Comparison of ENCODE assay signal across 8 mouse cellular contexts in genomic region chr2:131492596-131493139, GRCm38 (mm10). TPM values are rescaled to one million over a fixed set of nuclear protein-coding genes. Genes with fewer than 3 reads are reported as not detected.
DNase-seq lines count a peak whose midpoint lies in the region; ATAC-seq and TF ChIP-seq lines count a peak whose summit lies in the region.

No protein-coding gene starts in this region.

- no peak for DNase-seq in heart, embryonic 10.5 days (ENCODE audit: low spot score)
- DNase-seq in heart, postnatal 4 days, result no peak
- DNase-seq in right cerebral cortex, adult 18-20 months, result no peak
- DNase-seq in gastrocnemius, adult 18-20 months (ENCODE audit: low spot score), result no peak
- no peak for DNase-seq in left cerebral cortex, adult 9 months (ENCODE audit: low spot score in 2 of 2)

- no peaks in the 10 kb centered on the region for H3K9me3 ChIP-seq in heart, embryonic 10.5 days
- H3K9me3 ChIP-seq in forebrain, embryonic 13.5 days (replicated peaks), result no peaks in the 10 kb centered on the region
- no peaks in the 10 kb centered on the region for H3K9me3 ChIP-seq in liver, embryonic 12.5 days (replicated peaks)

- no peak for TF ChIP-seq CTCF in C2C12 (IDR thresholded peaks at IDR 0.05; ENCODE audit: control insufficient read depth, insufficient read depth, insufficient read length)

- H3K9ac ChIP-seq in forebrain, embryonic 13.5 days, result peak overlapping the region; percentile 98
- H3K9ac ChIP-seq in liver, embryonic 12.5 days, result peak overlapping the region; percentile 100

- no peak for ATAC-seq in forebrain, embryonic 13.5 days
- no peak for ATAC-seq in liver, embryonic 12.5 days

- peaks cover 4% of the 10 kb centered on the region for H3K79me3 ChIP-seq in C2C12 (ENCODE audit: low read depth)

- no peaks in the 10 kb centered on the region for H3K36me3 ChIP-seq in heart, embryonic 10.5 days
- no peaks in the 10 kb centered on the region for H3K36me3 ChIP-seq in C2C12 (ENCODE audit: control insufficient read depth, insufficient read depth)
- no peaks in the 10 kb centered on the region for H3K36me3 ChIP-seq in forebrain, embryonic 13.5 days (ENCODE audit: poor library complexity, severe bottlenecking)
- H3K36me3 ChIP-seq in liver, embryonic 12.5 days, result no peaks in the 10 kb centered on the region

- peak overlapping the region; percentile 94 for H3K27ac ChIP-seq in heart, embryonic 10.5 days
- no peak overlapping the region for H3K27ac ChIP-seq in forebrain, embryonic 13.5 days
- H3K27ac ChIP-seq in liver, embryonic 12.5 days, result peak overlapping the region; percentile 99

- H3K4me1 ChIP-seq in heart, embryonic 10.5 days, result peaks cover 34% of the 10 kb centered on the region
- H3K4me1 ChIP-seq in forebrain, embryonic 13.5 days, result peaks cover 19% of the 10 kb centered on the region
- peaks cover 80% of the 10 kb centered on the region for H3K4me1 ChIP-seq in liver, embryonic 12.5 days

- peak overlapping the region; percentile 96 for H3K4me2 ChIP-seq in forebrain, embryonic 13.5 days
- peak overlapping the region; percentile 83 for H3K4me2 ChIP-seq in liver, embryonic 12.5 days

- 8% methylated on average over 10 of the region's 10 CpGs for WGBS in heart, embryonic 10.5 days
- 9% methylated on average over 10 of the region's 10 CpGs for WGBS in forebrain, embryonic 13.5 days
- WGBS in liver, embryonic 12.5 days (ENCODE audit: insufficient replicate concordance), result 28% methylated on average over 10 of the region's 10 CpGs

- H3ac ChIP-seq in C2C12 (ENCODE audit: control insufficient read depth, insufficient read length, low read depth), result peak overlapping the region; percentile 83

- H3K27me3 ChIP-seq in heart, embryonic 10.5 days (ENCODE audit: insufficient read depth, poor library complexity, severe bottlenecking), result peaks cover 6% of the 10 kb centered on the region; the same call in 1 of the 2 replicates
- no peaks in the 10 kb centered on the region for H3K27me3 ChIP-seq in C2C12 (ENCODE audit: control insufficient read depth, insufficient read depth, insufficient read length)
- H3K27me3 ChIP-seq in forebrain, embryonic 13.5 days, result no peaks in the 10 kb centered on the region
- H3K27me3 ChIP-seq in liver, embryonic 12.5 days (replicated peaks), result peaks cover 4% of the 10 kb centered on the region; the same call in 1 of the 2 replicates

- peaks cover 55% of the 10 kb centered on the region for H3K79me2 ChIP-seq in C2C12 (ENCODE audit: control insufficient read depth, insufficient read depth)

- peak overlapping the region; percentile 96 for H3K4me3 ChIP-seq in heart, embryonic 10.5 days
- H3K4me3 ChIP-seq in C2C12 (ENCODE audit: insufficient read depth, poor library complexity, severe bottlenecking), result peak overlapping the region; percentile 55
- peak overlapping the region; percentile 89 for H3K4me3 ChIP-seq in forebrain, embryonic 13.5 days
- peak overlapping the region; percentile 98 for H3K4me3 ChIP-seq in liver, embryonic 12.5 days

TF ChIP-seq in C2C12, 6 proteins besides CTCF, POLR2A, EP300 and RAD21:
- TF ChIP-seq USF1 (IDR thresholded peaks at IDR 0.05; ENCODE audit: low read depth), result no peak
- TF ChIP-seq CEBPB (IDR thresholded peaks at IDR 0.05; ENCODE audit: low read depth), result no peak
- no peak for TF ChIP-seq MYOD1 (IDR thresholded peaks at IDR 0.05; ENCODE audit: control insufficient read depth, insufficient read length, low read depth)
- TF ChIP-seq FOSL1 (IDR thresholded peaks at IDR 0.05; ENCODE audit: insufficient read depth, low read length, poor library complexity, severe bottlenecking), result no peak
- no peak for TF ChIP-seq MAX (IDR thresholded peaks at IDR 0.05)
- no peak for TF ChIP-seq MYOG (IDR thresholded peaks at IDR 0.05; ENCODE audit: control insufficient read depth, extremely low read depth, insufficient read length)
TF ChIP-seq in C2C12: peak in this region for 0.

RNA-seq across cellular contexts. Expression of gene Smox, which starts 1.4 kb away (rescaled TPM):
- polyA plus RNA-seq in heart, embryonic 10.5 days (2016; fragmentation: Nextera tagmentation; extraction: Ambion mirVana), result 26.1 and 28.0 TPM in 2 replicates
- 10 to 100 TPM; 33.7 to 35.2 TPM for total RNA-seq in heart, postnatal 4 days (2021)
- 44.7 TPM for polyA plus RNA-seq in C2C12 (2012; fragmentation: generic; extraction: Trizol)
- polyA plus RNA-seq in forebrain, embryonic 13.5 days (2015; fragmentation: Nextera tagmentation; extraction: Ambion mirVana), result 51.3 and 52.5 TPM in 2 replicates
- polyA plus RNA-seq in liver, embryonic 12.5 days (2016; fragmentation: Nextera tagmentation; extraction: Ambion mirVana), result 105 and 116 TPM in 2 replicates
- total RNA-seq in gastrocnemius, adult 18-20 months (2021), result 100 to 1,000 TPM in 1 of 2 experiments, 10 to 100 TPM in 1; 86.0 to 120 TPM
